Mouse (Mus musculus): ENCODE results near the gene Antxr2.

Gene Antxr2

GRCm38 (mm10) chr5:97996500-97997176 is 34.2 kb downstream of the Antxr2 start:
- in situ Hi-C loops (cut with MboI, MseI), result no loop called here

- in situ Hi-C loops (cut with MboI, MseI), result no loop called here
Observed at GRCm38 (mm10) chr5:97995881-97996280, 35.0 kb downstream of the Antxr2 start.

GRCm38 (mm10) chr5:97986656-97987294 is 44.1 kb downstream of the Antxr2 start:
- in situ Hi-C loops (cut with MboI, MseI), result no loop called here

GRCm38 (mm10) chr5:97983375-97983774 is 47.5 kb downstream of the Antxr2 start:
- in situ Hi-C loops (cut with MboI, MseI), result no loop called here

- in situ Hi-C loops (cut with MboI, MseI), result no loop called here
Observed at GRCm38 (mm10) chr5:97980472-97980871, 50.4 kb downstream of the Antxr2 start.

GRCm38 (mm10) chr5:97973293-97973692 is 57.5 kb downstream of the Antxr2 start:
- in situ Hi-C loops (cut with MboI, MseI), result loop anchor here (5.0 kb wide), 1 partner anchor 106 kb away; no protein-coding TSS in a partner anchor

- in situ Hi-C loops (cut with MboI, MseI), result loop anchor here (5.0 kb wide), 1 partner anchor 105 kb away; no protein-coding TSS in a partner anchor
Observed at GRCm38 (mm10) chr5:97972029-97972428, 58.8 kb downstream of the Antxr2 start.

- in situ Hi-C loops (cut with MboI, MseI), result loop anchor here (5.0 kb wide), 1 partner anchor 104 kb away; no protein-coding TSS in a partner anchor
Observed at GRCm38 (mm10) chr5:97971236-97971635, 59.6 kb downstream of the Antxr2 start.

GRCm38 (mm10) chr5:97967044-97967443 is 63.8 kb downstream of the Antxr2 start:
- in situ Hi-C loops (cut with MboI, MseI), result no loop called here

- in situ Hi-C loops (cut with MboI, MseI), result no loop called here
Observed at GRCm38 (mm10) chr5:97966101-97966500, 64.7 kb downstream of the Antxr2 start.

GRCm38 (mm10) chr5:97964444-97964843 is 66.4 kb downstream of the Antxr2 start:
- in situ Hi-C loops (cut with MboI, MseI), result no loop called here

GRCm38 (mm10) chr5:97962512-97962911 is 68.3 kb downstream of the Antxr2 start:
- in situ Hi-C loops (cut with MboI, MseI), result no loop called here

- in situ Hi-C loops (cut with MboI, MseI), result no loop called here
Observed at GRCm38 (mm10) chr5:97961786-97962185, 69.1 kb downstream of the Antxr2 start.

GRCm38 (mm10) chr5:97959651-97960050 is 71.2 kb downstream of the Antxr2 start:
- in situ Hi-C loops (cut with MboI, MseI), result no loop called here

GRCm38 (mm10) chr5:97959010-97959409 is 71.8 kb downstream of the Antxr2 start:
- in situ Hi-C loops (cut with MboI, MseI), result no loop called here

GRCm38 (mm10) chr5:97957501-97957900 is 73.3 kb downstream of the Antxr2 start:
- in situ Hi-C loops (cut with MboI, MseI), result no loop called here

GRCm38 (mm10) chr5:97954193-97954772 is 76.6 kb downstream of the Antxr2 start:
- in situ Hi-C loops (cut with MboI, MseI), result loop anchor here (5.0 kb wide), 1 partner anchor 77 kb away; no protein-coding TSS in a partner anchor

GRCm38 (mm10) chr5:97953241-97953920 is 77.5 kb downstream of the Antxr2 start:
- in situ Hi-C loops (cut with MboI, MseI), result loop anchor here (5.0 kb wide), 1 partner anchor 76 kb away; no protein-coding TSS in a partner anchor

GRCm38 (mm10) chr5:97947261-97947660 is 83.6 kb downstream of the Antxr2 start:
- in situ Hi-C loops (cut with MboI, MseI), result no loop called here

- in situ Hi-C loops (cut with MboI, MseI), result no loop called here
Observed at GRCm38 (mm10) chr5:97946236-97946635, 84.6 kb downstream of the Antxr2 start.

GRCm38 (mm10) chr5:97935140-97936129 is 95.4 kb downstream of the Antxr2 start:
- in situ Hi-C loops (cut with MboI, MseI), result no loop called here
